Mouse (Mus musculus) liver, adult (tissue): ENCODE measurements at regions not wholly inside any gene's neighbourhood (a gene's known extent, or its start where the extent isn't known, plus 50 kb on each side); places are given as distances from the start of the nearest gene placed in this dataset.

Experiments
- GATA4 ChIP-seq: IDR thresholded peaks from 2 replicates; pipeline ENCODE4 v1.6.1; 2014; ENCODE audit warnings: mild to moderate bottlenecking, low read length; ENCODE audit not compliant: insufficient replicate concordance

DNA sequence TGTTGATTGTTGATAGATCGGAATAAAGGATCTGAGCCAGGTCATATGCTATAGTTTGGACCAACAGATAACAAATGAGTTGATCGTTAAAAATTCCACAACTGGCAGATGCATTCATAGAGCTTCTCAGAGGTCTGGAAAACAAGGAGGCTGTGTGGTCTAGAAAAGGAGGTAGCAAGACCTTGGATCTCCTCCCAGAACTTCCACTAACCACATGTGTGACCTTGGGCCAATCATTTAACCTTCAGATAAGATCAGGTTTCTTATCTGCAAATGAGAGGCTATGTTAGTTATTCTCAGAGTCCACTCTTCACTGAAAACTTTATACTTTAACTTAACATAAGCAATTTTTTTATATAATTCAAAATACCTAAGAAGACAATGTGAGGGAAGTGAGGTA is 497.3 kb upstream of the Jag1 start:
- TF ChIP-seq GATA4, result no peak

DNA sequence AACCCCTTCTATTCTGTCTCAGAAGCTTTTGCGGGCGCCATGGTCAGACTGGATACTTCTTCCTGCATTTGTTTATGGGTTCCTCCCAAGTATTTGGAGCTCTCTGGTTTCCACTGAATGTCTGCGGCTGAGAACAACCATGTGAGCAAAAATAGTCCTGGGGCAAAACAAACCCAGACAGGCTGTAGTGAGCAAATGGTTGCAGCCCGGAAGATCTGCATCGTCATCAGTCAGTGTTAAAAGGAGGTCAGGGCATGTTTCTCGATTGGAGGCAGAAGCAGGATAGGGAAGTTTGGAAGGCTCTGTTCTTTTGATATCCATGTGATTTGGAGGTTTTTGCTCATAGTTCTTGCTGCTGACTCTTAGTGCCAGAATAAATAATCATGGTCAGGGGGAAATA is 492.1 kb upstream of the Jag1 start:
- no peak for TF ChIP-seq GATA4

DNA sequence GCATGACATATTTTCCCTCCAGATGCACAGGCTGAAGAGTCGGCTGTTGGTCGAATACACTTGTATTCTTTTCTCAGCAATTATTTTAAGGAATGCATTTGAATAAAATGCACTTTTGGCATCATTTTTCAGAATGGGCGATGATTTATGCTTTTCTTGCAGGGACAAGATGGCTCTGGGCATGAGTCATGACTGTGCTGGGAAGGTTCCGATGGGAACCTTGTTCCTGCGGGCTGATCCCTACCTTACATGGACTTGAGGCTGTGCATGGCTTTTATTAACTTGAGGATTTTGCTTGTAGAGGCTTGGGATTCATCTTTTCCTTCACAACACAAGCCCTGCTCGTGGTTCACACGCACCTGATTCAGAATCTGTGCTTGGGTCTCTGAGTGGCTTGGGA is 481.7 kb upstream of the Jag1 start:
- no peak for TF ChIP-seq GATA4

DNA sequence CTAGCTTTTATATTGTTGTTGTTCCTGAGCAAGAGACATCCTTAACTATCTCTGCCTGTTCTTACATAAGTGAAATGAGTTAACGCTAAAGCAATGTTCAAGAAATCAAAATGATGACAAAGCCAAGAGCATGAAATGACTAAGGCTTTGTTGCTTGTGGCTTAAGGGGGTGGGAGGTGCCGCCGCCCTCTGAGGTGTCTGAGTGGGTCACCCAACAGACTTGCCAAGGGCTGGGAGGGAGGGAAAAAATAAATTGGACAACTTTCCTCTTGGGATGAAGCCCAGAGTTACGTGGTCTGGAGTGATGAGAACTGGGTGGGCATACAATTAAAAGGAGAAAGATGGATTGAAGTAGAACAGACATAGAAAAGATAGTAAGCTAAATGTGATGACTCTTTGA is 478.1 kb upstream of the Jag1 start:
- TF ChIP-seq GATA4, result no peak

DNA sequence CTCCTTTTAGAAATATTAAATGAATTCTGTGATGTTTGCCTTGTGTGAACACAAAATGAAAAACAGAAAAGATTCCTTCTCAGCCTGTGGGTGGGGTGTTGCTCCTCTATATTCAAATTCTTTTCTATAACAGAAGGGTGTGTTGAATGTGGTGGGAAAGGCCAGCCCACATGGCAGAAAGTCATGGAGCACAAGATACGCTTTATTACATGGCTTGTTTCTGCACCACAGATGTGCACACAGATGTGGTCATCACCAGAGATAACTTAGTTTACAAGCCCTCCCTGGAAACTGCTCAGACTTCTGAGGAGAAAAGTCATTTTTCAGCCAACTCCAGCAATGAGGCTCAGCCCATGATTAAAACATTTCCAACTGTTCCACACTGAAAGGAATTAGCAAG is 475.1 kb upstream of the Jag1 start:
- no peak for TF ChIP-seq GATA4

- TF ChIP-seq GATA4, result no peak
Observed at GRCm38 (mm10) chr2:137581491-137581890, 465.0 kb upstream of the Jag1 start.

GRCm38 (mm10) chr2:137575750-137576149 is 459.3 kb upstream of the Jag1 start:
- no peak for TF ChIP-seq GATA4

DNA sequence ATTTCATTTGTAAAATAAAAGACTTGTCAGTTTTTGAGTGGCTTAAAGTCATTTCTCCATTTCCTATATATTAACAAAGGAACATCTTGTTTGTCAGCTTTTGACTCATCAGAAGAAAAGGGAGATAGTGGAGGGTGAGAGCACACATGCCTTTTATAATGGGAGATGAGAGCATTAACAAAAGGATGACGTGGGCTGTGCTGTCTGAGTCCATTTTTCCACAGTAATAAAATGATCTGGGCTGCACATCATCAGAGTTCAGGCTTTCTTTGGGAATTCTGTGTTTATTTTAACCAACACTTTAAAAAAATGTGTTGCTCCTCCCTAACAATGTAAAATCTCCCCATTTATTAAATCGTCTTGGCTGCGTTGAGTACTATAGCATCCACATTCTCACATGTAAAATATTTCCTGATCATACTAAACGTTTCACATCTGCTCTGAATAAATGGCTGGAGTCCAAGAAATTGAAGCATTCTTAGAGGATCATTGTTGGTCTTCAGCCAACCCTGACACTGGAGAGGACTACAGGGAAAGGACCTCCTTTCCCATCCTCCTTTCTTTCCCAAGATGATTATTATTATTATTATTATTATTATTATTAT is 458.5 kb upstream of the Jag1 start:
- TF ChIP-seq GATA4, result no peak

GRCm38 (mm10) chr2:137571146-137571545 is 454.7 kb upstream of the Jag1 start:
- no peak for TF ChIP-seq GATA4

GRCm38 (mm10) chr2:137566619-137567018 is 450.2 kb upstream of the Jag1 start:
- TF ChIP-seq GATA4, result no peak

DNA sequence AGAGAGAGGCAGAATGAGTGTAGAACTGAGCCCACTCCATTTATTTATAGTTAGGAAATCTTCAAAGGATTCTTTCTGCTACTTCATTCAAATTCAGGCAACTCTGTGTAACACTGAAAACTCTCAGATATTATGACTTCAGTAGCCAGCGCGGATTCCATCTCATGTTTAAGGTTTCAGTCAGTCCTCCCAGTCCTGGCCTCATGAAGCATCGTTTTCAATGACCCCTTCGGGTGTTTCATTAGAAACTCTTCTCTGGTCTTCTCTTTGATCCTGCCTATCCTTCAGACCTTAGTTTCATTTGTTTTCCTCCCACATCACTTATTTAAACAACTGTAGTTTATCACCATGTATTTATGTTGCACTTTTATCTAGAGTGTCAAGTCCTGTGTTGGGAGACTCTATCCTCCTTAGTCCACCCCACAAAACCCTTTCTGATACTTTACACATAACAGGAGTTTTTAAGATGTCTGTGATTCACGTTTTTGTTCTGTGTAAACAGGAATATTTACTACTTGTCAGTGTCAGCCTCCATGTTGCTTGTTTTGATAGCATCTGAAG is 447.7 kb upstream of the Jag1 start:
- TF ChIP-seq GATA4, result no peak

DNA sequence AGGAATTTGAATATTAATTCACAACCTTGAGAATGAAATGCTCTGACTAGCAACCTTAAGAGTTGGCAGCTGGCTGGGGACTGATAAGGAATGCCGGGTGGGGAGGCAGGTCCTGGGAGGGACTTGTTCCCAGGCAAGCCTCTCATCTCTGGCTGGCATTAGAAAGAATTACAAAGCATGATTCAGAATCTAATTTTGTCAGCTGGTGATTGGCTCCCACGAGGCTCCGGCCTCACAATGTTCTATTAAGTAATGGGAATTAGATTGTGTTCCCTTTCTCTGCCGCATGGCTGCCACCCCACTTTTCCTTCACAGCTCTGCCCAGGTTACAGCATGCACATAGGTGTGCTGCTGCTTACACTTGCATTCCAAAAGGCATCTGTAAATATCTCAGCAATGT is 443.9 kb upstream of the Jag1 start:
- no peak for TF ChIP-seq GATA4

GRCm38 (mm10) chr2:137553871-137554270 is 437.4 kb upstream of the Jag1 start:
- no peak for TF ChIP-seq GATA4

DNA sequence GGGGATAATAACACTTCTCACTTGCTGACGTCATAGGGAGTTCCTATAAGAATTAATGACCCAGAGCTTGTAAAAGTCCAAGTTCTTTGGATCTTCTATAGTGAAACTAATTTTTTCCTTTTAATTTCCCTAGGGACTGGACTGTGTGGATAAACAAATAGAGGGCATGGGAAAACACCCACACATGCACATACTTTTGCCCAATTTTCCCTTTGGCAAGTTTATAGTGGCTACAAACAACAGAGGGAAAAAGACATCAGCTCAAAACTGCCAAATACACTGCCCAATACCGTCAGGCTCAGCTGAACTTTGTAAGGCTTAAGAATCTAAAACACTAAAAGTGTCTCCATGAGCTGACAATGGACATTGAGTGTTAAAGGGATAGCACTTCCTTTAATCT is 420.1 kb upstream of the Jag1 start:
- no peak for TF ChIP-seq GATA4

- TF ChIP-seq GATA4, result no peak
Observed at GRCm38 (mm10) chr2:137516271-137516670, 399.8 kb upstream of the Jag1 start.

GRCm38 (mm10) chr2:137515043-137515442 is 398.6 kb upstream of the Jag1 start:
- no peak for TF ChIP-seq GATA4

DNA sequence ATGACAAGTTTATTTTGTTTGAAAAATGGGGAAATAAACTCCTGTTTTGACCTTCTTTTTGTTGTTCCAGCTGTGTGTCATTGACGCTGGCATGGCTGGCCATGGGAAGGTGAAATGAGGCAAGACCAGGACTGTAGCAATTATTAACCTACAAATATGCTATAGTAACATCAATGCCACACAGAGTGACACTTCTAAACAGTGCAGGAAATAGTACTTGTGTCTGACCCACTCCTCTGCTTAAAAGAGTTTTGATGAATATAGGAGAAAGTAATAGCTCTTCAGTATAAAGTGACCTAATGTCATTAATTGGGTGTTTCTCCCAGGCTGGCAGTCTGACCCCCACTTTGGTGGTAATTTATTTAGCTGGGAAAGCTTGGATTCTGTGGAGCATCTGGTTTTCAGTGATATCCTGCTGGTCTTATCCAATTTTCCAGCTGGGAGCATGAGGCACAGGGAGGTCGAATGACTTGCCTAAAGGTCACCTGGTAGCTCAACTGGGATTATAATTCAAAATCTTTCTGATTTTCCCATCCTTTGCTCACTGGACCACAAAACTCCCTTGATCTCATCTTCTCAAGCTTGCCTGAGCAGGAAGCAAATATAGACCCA is 397.6 kb upstream of the Jag1 start:
- no peak for TF ChIP-seq GATA4
